Mouse (Mus musculus): ENCODE results near the gene Cxcl2. TPM values are rescaled to one million over a fixed set of nuclear protein-coding genes. Genes with fewer than 3 reads are reported as not detected.

Cxcl2 gene
- polyA plus RNA-seq (2016; fragmentation: Nextera tagmentation; extraction: Ambion mirVana) = 0.44 TPM in 1 of 2 replicates, not detected in the other

GRCm38 (mm10) chr5:90903339-90904020 lies at the start of gene Cxcl2:
Cxcl2 (plus strand) TSS chr5:90903871.
- no peaks in the 10 kb centered on the region for H3K4me1 ChIP-seq
- no peak within 1 kb of the TSS for H3K4me3 ChIP-seq
- WGBS (ENCODE audit: insufficient replicate concordance) = 14% methylated on average over 22 of the region's 22 CpGs
- 0 out of 2 replicates have a peak, but pooled peaks have one; percentile 18 for ATAC-seq
- H3K27ac ChIP-seq = no peak within 1 kb of the TSS
- no peaks in the 10 kb centered on the region for H3K9me3 ChIP-seq (replicated peaks)
- no peaks in the 10 kb centered on the region for H3K36me3 ChIP-seq
- H3K9ac ChIP-seq = no peak within 1 kb of the TSS
- H3K27me3 ChIP-seq (replicated peaks) = peaks cover 28% of the 10 kb centered on the region
- peak within 1 kb of the TSS; percentile 48 for H3K4me2 ChIP-seq

GRCm38 (mm10) chr5:90855308-90856230 lies 48.1 kb upstream of the Cxcl2 start:
- Histone ChIP-seq H3K4me1 (no peaks in the 10 kb centered on the region), H3K4me2 (no peak overlapping the region), H3K4me3 (no peak overlapping the region), H3K27me3 (replicated peaks) (no peaks in the 10 kb centered on the region), H3K9me3 (replicated peaks) (no peaks in the 10 kb centered on the region), H3K36me3 (no peaks in the 10 kb centered on the region), H3K9ac (no peak overlapping the region), H3K27ac (no peak overlapping the region)
- ATAC-seq = no peak
- 69% methylated on average over 7 of the region's 7 CpGs for WGBS (ENCODE audit: insufficient replicate concordance)

GRCm38 (mm10) chr5:90857463-90857862 lies 46.2 kb upstream of the Cxcl2 start:
- Histone ChIP-seq H3K9me3 (replicated peaks) (no peaks in the 10 kb centered on the region), H3K27ac (no peak overlapping the region), H3K36me3 (no peaks in the 10 kb centered on the region), H3K4me3 (no peak overlapping the region), H3K27me3 (replicated peaks) (no peaks in the 10 kb centered on the region), H3K9ac (no peak overlapping the region), H3K4me2 (no peak overlapping the region), H3K4me1 (no peaks in the 10 kb centered on the region)
- no peak for ATAC-seq
- 45% methylated on average over 5 of the region's 5 CpGs for WGBS (ENCODE audit: insufficient replicate concordance)

GRCm38 (mm10) chr5:90858429-90858828 lies 45.2 kb upstream of the Cxcl2 start:
- Histone ChIP-seq H3K9ac (no peak overlapping the region), H3K9me3 (replicated peaks) (no peaks in the 10 kb centered on the region), H3K4me2 (no peak overlapping the region), H3K27ac (no peak overlapping the region), H3K36me3 (no peaks in the 10 kb centered on the region), H3K4me3 (no peak overlapping the region), H3K4me1 (no peaks in the 10 kb centered on the region), H3K27me3 (replicated peaks) (no peaks in the 10 kb centered on the region)
- ATAC-seq = no peak
- 72% methylated on average over 2 of the region's 2 CpGs for WGBS (ENCODE audit: insufficient replicate concordance)

GRCm38 (mm10) chr5:90859031-90859430 lies 44.6 kb upstream of the Cxcl2 start:
- Histone ChIP-seq H3K4me1 (no peaks in the 10 kb centered on the region), H3K27ac (no peak overlapping the region), H3K36me3 (no peaks in the 10 kb centered on the region), H3K9me3 (replicated peaks) (no peaks in the 10 kb centered on the region), H3K4me3 (no peak overlapping the region), H3K27me3 (replicated peaks) (no peaks in the 10 kb centered on the region), H3K9ac (no peak overlapping the region), H3K4me2 (no peak overlapping the region)
- 62% methylated on average over 3 of the region's 3 CpGs for WGBS (ENCODE audit: insufficient replicate concordance)
- no peak for ATAC-seq

- H3K4me3 ChIP-seq = no peak overlapping the region
- no peaks in the 10 kb centered on the region for H3K36me3 ChIP-seq
- no peaks in the 10 kb centered on the region for H3K4me1 ChIP-seq
- no peak overlapping the region for H3K27ac ChIP-seq
- ATAC-seq = no peak
- H3K9me3 ChIP-seq (replicated peaks) = no peaks in the 10 kb centered on the region
- H3K4me2 ChIP-seq = no peak overlapping the region
- H3K9ac ChIP-seq = no peak overlapping the region
- 56% methylated on average over 6 of the region's 6 CpGs for WGBS (ENCODE audit: insufficient replicate concordance)
- no peaks in the 10 kb centered on the region for H3K27me3 ChIP-seq (replicated peaks)
These were observed 41.7 kb upstream of the Cxcl2 start for GRCm38 (mm10) chr5:90861876-90862375.

GRCm38 (mm10) chr5:90866770-90867169 lies 36.9 kb upstream of the Cxcl2 start:
- Histone ChIP-seq H3K9me3 (replicated peaks) (no peaks in the 10 kb centered on the region), H3K27me3 (replicated peaks) (no peaks in the 10 kb centered on the region), H3K36me3 (no peaks in the 10 kb centered on the region), H3K4me2 (no peak overlapping the region), H3K9ac (no peak overlapping the region), H3K4me3 (no peak overlapping the region), H3K4me1 (no peaks in the 10 kb centered on the region), H3K27ac (no peak overlapping the region)
- ATAC-seq = no peak

GRCm38 (mm10) chr5:90872377-90872776 lies 31.3 kb upstream of the Cxcl2 start:
- Histone ChIP-seq H3K27ac (no peak overlapping the region), H3K4me2 (no peak overlapping the region), H3K27me3 (replicated peaks) (no peaks in the 10 kb centered on the region), H3K4me3 (no peak overlapping the region), H3K9ac (no peak overlapping the region), H3K4me1 (no peaks in the 10 kb centered on the region), H3K36me3 (no peaks in the 10 kb centered on the region), H3K9me3 (replicated peaks) (no peaks in the 10 kb centered on the region)
- 57% methylated on average over 7 of the region's 7 CpGs for WGBS (ENCODE audit: insufficient replicate concordance)
- no peak; the same call in 1 of the 2 replicates for ATAC-seq

- 57% methylated on average over 4 of the region's 4 CpGs for WGBS (ENCODE audit: insufficient replicate concordance)
- H3K9ac ChIP-seq = no peak overlapping the region
- H3K4me1 ChIP-seq = no peaks in the 10 kb centered on the region
- no peaks in the 10 kb centered on the region for H3K36me3 ChIP-seq
- H3K4me3 ChIP-seq = no peak overlapping the region
- no peak for ATAC-seq
- no peaks in the 10 kb centered on the region for H3K27me3 ChIP-seq (replicated peaks)
- no peak overlapping the region for H3K27ac ChIP-seq
- H3K4me2 ChIP-seq = no peak overlapping the region
- H3K9me3 ChIP-seq (replicated peaks) = no peaks in the 10 kb centered on the region
These were observed 27.6 kb upstream of the Cxcl2 start for GRCm38 (mm10) chr5:90876045-90876444.

GRCm38 (mm10) chr5:90876471-90877172 lies 27.0 kb upstream of the Cxcl2 start:
- Histone ChIP-seq H3K4me2 (no peak overlapping the region), H3K4me1 (no peaks in the 10 kb centered on the region), H3K27ac (no peak overlapping the region), H3K27me3 (replicated peaks) (no peaks in the 10 kb centered on the region), H3K9ac (no peak overlapping the region), H3K4me3 (no peak overlapping the region), H3K9me3 (replicated peaks) (no peaks in the 10 kb centered on the region), H3K36me3 (no peaks in the 10 kb centered on the region)
- WGBS (ENCODE audit: insufficient replicate concordance) = 54% methylated on average over 8 of the region's 8 CpGs
- no peak for ATAC-seq

GRCm38 (mm10) chr5:90877173-90877512 lies 26.5 kb upstream of the Cxcl2 start:
- Histone ChIP-seq H3K9ac (no peak overlapping the region), H3K4me3 (no peak overlapping the region), H3K27ac (no peak overlapping the region), H3K27me3 (replicated peaks) (no peaks in the 10 kb centered on the region), H3K36me3 (no peaks in the 10 kb centered on the region), H3K9me3 (replicated peaks) (no peaks in the 10 kb centered on the region), H3K4me2 (no peak overlapping the region), H3K4me1 (no peaks in the 10 kb centered on the region)
- ATAC-seq = no peak

Measured in liver, embryonic 12.5 days (tissue).